Mouse (Mus musculus) cerebellum, adult (tissue): ENCODE data around the gene Olfr724.
"Not testable (repeated sequence)": the region's sequence is repeated elsewhere in the genome, so short reads cannot be mapped to it uniquely, and the experiment has no call there.

Source experiments
- ATAC-seq: cut with Nextera tagmentation; 2 replicates; pipeline ENCODE4 v1.9.2; 2017; ENCODE audit warnings: mild to moderate bottlenecking, moderate library complexity, mixed read lengths; ENCODE audit not compliant: insufficient number of reproducible peaks, low FRiP score, low TSS enrichment

The Olfr724 gene

DNA sequence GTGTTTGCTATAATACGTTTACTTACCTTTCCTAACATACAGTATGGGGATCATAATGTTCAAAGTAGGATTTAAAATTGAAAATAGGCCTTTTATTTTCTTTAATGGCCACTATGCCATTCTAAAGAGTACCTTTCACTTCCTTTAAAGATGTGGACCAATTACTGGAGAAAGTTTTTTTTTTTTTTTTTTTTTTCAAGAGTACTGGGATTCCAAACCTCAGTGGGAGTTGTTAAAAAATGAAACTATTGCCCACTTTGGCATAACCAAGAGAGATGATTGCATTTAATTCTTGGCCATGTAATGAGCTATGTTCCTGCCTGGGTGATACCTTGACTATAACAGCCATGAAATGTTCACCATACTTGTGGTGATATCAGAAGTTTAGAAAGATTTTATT is at the start of gene Olfr724:
TSS of gene Olfr724 (minus strand) at position 101 of the 400 bp plus-strand sequence.
- not testable (repeated sequence) for ATAC-seq

DNA sequence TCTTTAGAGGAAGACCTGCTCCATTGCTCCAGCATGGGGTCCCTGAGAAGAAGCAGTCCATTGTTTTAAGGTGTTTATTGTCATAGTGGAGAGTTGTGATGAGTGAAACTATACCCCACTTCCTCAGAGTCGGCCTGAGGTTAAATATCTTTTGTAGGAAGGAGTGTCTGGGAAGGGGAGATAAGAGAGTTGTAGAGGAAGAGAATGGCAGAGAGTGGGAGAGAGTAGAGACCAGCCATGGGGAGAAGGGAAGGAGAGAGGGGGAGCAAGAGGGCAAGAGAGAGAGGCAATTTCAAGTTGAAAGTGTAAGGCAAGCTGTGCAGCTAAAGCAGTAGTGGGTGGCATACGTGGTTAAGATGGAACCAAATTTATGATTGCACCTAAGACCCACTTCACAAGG is 7.2 kb downstream of the Olfr724 start:
- ATAC-seq: no peak

DNA sequence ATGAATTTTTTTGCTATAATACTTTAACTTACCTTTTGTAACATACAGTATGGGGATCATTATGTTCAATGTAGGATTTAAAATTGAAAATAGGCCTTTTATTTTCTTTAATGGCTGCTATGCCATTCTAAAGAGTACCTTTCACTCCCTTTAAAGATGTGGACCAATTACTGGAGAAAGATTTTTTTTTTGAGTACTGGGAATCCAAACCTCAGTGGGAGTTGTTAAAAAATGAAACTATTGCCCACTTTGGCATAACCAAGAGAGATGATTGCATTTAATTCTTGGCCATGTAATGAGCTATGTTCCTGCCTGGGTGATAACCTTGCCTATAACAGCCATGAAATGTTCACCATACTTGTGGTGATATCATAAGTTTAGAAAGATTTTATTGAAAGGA is 31.4 kb downstream of the Olfr724 start, which contains the start of gene Olfr723:
TSS of gene Olfr723 (minus strand) at position 101 of the 400 bp plus-strand sequence.
- not testable (repeated sequence) for ATAC-seq
